Mouse (Mus musculus) adipocyte (in vitro differentiated cells): ENCODE measurements around the gene Comp.

ENCODE experiments used
- DNase-seq: peaks from one replicate; pipeline ENCODE4 v3.0.0-alpha.2; 2016; ENCODE audit warnings: low spot score

The Comp gene

DNA sequence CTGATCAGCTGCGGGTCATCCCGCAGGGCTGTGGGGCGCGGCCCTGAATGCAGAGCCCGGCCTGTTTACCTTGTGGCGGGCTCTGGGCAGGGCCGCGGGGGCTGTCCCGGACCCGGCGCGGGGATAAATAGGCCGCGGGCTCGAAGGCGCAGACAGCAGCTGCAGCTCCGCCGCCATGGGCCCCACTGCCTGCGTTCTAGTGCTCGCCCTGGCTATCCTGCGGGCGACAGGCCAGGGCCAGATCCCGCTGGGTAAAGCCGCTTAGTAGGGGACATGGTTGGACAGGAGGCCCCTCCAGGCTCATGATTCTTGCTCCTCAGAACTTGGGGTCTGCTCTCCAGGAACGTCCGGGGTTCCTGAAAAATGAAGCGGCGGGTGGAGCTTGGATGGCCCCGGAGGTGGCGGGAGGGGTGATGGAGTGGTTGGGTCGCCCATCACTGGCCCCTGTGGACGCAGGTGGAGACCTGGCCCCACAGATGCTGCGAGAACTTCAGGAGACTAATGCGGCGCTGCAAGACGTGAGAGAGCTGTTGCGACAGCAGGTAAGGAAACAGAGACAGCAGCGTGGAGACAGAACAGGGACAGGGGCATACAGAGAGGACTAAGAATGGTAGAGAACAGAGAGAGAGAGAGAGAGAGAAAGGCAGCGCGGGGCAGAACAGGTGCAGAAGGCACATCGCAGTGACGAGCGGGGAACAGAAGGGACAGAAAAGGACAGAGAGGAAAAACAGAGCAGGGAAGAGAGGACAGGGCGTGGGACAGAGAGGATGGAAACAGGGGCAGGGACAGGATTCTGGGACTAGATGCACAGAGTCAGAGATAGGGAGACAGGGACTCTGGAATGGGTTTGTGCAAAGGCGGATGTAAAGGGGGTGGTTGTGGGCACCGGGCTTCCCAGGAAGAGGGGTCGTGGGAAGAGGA lies at the start of gene Comp:
Comp (plus strand) TSS at position 162 of the 921 bp plus-strand sequence.
- no peak for DNase-seq

DNA sequence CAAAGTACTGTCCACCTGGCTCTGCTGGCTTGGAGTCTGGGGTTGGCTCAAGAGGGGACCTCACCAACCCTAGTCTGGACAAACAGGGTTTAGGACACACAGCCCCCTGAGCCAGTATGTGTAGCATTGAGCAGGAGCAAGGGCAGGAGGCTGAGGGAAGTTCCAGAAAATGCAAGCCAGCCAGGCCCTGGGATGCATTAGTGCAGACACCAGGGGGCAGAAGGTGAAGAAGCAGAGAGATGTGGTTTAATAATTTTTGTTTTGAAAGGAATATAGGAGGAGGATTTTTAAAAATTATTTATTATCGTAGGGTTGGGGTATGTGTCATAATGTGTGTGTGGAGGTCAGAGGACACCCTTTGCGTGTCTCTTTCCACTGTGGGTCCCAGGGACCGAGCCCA lies 49.6 kb upstream of the Comp start:
- peak; percentile 51 for DNase-seq

DNA sequence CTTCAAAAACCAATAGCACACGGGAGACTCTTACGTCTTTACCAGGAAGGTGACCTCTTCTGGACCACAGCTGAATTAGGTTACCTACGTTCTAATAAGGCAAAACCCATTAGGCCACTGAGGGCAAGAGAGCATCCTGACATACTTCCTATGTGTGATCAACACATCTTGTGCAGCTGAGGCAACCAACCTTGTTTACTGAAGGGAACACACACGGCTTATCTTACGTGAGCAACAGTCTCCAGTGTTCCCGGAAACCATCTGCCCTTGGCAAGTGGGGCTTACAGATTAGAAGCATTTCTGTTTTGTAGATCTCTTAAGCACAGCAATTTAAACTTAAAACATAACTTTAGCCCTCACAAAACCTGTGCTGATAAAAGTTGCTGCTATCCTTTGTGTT lies 45.8 kb upstream of the Comp start:
- no peak for DNase-seq

DNA sequence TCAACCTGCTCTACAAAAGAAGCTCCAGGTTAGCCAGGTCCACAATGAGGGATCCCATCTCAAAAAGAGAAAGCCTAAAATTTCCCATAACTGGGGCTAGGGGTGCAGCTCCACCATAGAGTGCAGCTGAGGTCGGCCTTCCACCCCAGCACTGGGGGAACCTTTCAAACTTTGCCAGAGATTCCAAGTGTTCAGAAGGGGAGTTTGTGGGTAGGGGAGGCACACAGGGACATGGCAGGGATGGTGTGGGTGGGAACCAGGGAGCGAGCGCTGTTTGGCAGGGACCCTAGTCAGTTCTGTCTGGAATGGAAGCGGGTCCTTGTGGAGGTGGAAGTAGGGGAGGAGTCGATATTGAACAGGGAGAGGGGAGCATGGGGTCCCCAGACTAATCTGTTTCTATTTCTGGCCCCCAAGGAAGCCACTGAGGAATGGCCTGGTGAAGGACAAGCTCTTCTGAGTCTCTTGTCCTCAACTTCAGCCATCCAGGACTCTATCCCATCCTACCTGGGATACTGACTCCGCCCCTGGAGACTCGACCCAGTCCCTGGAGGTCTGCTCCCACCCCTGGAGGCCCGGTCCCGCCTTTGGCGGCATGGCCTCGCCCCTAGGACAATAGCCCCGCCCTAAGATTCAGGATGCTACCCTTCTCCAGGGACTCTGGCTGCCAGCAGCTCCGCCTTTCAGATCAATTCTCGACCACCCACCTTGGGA lies 44.1 kb upstream of the Comp start, which contains the start of gene Gdf1:
Gdf1 (plus strand) TSS at position 694 of the 711 bp plus-strand sequence.
- no peak for DNase-seq

DNA sequence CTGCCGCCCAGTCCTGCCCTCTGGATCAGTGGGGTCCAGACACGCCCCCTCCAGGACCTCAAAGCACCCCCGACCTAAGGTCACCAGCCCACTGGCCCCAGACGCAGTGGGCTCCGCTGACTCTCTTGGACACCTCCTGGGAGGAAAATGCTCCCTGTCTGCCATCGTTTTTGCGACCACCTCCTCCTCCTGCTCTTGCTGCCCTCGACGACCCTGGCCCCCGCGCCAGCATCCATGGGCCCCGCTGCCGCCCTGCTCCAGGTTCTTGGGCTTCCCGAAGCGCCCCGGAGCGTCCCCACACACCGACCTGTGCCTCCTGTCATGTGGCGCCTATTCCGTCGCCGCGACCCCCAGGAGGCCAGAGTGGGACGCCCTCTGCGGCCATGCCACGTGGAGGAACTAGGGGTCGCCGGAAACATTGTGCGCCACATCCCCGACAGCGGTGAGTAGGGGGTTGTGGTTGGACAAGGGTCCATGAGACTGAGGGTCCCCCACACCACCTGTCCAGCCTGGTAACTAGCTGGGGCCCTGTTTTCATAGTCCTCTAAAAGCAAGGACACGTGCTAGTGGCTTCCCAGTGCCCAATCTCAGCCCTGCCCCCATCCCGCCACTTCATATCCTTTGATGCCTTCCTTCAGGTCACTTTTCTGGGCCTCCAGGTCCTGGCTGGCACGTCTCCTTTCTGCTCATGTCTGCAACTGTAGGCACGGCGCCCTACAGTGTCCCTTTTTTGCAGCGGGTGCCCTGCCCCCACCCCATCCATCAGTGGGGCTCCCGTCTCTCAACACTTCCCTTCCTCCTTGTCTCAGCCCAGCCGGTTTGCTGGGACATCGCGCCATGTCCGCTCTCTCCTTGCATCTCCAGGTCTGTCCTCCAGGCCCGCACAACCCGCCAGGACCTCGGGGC lies 43.3 kb upstream of the Comp start:
- DNase-seq = no peak

DNA sequence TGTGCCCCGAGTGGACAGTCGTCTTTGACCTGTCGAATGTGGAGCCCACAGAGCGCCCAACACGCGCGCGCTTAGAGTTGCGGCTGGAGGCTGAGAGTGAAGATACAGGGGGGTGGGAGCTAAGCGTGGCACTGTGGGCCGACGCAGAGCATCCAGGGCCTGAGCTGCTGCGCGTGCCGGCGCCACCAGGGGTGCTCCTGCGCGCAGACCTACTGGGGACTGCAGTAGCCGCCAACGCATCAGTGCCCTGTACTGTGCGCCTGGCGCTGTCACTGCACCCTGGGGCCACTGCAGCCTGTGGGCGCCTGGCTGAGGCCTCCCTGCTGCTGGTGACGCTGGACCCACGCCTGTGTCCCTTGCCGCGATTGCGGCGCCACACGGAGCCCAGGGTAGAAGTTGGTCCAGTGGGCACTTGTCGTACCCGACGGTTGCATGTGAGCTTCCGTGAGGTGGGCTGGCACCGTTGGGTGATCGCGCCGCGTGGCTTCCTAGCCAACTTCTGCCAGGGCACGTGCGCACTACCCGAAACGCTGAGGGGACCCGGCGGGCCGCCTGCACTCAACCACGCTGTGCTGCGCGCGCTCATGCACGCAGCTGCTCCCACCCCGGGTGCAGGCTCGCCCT lies 42.5 kb upstream of the Comp start:
- DNase-seq = no peak

DNA sequence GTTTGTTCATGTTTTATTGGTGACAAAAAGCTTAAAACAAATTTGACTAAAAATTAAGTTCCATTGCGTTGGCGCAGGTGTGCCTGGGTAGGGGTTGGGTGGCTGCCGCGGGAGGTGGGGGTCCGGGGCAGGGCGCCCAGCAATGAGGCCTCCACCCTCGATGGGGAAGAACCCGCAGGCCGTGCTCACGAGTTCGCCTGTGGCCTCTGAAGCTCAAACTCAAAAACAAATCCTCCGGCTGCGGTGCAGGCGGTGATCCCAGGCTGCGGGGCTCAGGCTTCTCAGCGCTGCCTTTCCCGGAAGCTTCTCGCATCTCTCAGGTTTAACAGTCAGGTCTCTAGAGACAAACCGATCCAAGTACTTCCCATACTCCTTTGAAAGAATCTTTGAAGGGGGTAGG lies 41.8 kb upstream of the Comp start:
- no peak for DNase-seq

DNA sequence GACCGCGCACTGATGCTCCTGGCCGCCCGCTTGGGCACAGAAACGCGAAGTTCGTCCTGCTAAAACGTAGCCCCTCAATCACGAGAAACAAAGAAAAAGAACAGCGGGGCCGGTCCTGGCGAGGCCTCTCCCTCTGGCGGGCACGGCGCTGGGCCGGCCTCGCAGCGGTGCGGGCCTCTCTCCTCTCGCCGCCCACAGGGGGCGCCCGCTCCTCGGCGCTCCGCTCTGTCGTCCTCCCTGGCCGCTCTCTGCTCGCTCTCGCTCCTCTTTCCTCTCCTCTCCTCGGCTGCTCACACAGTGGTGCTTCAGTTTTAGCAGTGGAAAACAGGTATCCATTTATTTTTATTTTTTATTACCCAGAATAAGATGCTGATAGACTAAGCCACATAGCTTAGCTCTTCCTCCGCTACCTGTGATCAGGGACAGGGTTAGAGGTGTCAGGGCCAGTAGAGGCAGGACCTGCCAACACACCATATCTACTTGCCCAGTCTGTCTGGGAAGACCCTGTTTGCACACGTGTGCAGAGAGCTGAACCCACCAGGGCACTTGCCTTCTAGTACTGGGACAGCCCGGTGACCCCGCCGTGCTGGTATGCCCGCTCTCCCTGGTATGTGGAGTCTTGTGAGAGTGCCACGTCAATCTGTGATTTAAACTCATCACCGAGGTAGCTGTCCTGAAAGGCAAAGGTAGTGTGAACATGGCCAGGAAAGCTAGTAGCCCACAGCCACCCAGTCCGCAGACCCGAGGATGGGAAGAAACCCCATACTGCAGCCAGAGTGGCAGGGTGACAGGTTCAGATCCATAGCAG lies 41.1 kb upstream of the Comp start:
- DNase-seq = no peak

DNA sequence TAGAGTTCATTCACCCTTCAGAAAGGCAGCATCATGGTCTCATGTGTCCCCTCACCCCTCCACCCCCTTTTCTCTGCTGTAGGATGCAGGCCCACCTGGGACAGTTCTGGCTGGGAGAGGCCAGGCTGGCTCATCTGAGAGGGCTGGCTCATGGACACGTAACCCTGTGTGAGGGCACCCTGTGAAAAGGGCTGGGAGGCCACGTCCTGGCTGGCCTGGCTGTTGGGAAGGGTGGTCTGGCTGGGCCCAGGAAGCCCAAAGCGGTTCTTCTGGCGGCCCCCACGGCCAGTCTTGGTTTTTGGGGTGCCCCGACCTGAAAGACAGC lies 40.5 kb upstream of the Comp start:
- no peak for DNase-seq

DNA sequence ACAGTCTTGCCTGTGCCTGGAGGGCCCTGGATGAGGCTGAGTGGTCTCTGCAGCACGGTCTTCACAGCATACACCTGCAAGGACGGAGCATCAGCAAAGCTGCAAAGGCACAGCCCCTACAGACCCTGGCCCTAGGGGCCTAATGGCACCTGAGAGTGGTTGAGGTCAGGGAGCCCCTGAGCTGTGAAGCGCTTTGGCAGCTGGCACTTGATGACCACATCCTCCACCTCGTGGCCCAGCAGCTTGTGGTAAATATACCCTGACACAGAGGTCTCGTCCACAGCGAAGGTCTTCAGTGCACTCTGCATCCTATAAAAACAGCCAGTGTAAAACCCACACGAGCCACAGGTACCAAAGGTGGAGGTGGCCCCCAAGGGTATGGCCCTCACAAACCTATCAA lies 34.4 kb upstream of the Comp start:
- DNase-seq = no peak

DNA sequence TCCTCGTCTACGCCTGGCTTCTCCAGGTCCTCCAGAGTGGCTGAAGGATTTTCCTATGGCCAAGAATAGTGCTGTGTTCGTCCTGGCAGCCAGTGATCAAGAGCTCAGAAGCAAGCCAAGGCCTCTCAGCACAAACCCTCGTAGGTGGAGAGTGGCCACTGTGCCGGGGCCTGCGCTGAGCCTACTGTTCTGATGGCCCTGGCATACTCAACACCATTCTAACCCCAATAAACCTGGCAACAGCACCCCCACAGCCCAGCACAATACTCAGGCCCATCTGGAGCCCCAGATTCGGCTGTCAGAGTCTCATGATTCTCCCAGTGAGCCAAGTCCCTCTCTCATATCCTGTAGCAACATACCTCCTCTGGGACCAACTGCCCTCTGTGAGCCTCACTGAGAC lies 32.7 kb upstream of the Comp start:
- DNase-seq = no peak

DNA sequence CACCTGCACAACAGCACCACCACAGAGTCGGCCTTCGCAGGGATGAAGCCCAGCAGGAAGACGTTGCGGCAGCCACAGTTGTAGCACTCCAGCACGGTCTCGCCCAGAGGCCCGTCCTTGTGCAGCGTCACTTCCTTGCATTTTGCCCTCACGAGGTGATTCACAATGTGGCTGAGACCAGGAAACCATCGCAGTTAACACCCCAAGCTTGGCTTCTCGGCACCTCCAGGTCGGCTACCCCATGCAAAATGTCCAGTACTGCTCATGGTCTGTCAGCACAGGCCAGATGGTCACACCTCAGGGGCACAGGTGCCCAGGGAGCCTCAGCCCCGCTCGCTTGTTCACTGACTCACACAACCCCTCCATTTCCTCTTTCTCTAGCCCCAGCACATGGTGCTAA lies 31.4 kb upstream of the Comp start:
- no peak for DNase-seq

DNA sequence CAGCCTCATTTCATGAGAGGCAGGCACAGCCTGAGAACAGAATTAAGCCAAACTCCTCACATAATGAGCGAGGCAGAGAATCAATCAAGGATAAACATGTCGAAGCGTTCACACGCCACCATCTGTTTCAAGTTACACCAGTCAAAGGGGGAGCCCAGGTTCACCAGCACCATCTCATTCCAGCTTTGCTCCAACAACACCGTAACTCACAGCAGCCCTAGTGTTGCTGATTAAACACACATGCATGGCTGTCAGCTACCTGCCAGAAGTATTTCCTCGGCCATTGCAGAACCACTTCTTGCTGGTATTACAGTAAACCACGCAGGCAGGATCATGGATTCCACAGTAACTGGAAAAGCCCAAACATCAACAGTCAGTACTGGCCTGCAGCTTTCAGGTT lies 30.3 kb upstream of the Comp start:
- no peak for DNase-seq

DNA sequence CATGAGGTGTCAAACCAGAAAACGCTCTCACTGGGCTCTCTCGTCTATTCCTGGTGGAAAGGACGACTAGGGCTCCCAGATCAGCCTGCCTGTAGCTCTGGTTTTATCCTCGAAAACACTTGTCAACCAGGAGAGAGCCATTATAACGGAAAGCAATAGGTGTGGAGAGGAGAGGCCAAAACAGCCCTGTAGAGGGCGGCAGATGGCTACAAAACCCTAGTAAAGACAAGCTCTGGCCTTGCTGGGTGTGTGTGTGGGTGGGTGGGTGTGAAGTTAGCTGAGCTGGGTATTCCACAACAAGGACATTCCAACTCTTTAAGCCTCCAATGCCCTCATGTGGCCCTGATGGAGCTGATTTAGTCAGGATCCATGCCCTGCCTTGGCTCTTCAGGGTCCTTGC lies 29.7 kb upstream of the Comp start:
- peak; percentile 74 for DNase-seq

DNA sequence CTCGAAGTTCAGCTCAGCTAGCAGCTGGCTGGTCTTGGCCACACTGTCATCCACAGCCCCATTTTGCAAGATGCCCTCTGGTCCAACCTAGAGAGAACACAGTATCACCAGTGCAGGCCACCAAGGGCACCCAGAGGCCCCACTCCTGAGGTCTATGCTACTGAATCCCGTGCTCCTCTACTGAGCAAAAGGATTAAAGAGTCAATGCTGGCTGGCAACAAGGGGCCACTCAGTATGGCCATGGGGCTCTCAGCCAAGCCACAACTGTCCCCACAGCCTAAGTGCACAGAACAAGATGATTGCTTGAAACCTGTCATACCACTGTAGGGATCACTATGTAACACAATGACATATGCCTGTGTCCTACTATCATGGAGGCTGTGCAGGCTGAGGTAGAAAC lies 29.1 kb upstream of the Comp start:
- DNase-seq = no peak

DNA sequence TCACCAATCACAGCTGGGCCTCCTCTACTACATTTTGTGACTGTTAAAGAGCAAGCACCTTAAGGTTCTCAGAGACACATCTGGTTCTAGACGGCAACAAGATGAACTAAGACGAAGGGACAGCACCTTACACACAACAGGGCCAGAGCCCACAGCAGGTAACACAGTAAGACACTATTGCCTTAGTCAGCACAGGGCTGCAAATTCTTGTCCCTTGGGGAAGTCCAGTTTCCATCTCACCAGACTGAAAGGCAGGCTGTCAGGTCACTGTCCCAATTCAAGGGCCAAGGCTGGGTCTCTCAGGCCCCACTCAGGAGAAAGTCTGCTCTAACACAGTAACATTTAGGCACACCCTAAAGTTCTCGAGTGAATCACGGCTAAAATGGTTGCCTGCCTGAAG lies 25.9 kb upstream of the Comp start:
- no peak for DNase-seq

DNA sequence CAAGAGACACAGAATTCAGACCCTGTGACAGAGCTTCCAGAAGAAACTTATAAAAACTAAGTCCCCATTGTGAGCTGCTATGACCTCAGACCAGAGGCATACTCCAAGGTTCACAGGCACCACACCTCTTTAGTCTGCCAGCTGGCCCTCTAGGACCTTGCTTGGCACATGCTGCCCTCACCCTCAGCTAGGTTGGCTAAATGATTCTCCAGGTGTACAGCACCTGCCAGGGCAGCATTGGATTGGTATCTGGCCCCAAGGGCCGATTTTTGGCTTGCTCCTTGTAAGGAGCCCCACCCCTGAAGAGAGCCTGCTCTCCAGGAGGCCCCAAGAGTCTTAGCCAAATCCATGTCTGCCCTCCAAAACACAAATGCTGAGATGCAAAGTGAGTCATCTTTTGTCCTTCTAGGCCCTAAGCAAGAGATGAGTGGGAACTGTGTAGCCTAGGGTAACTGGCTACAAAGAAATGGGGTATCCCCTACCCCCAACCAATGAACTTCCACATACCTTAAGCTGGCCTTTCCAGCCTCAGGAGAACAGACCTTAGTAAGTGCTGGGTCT lies 25.4 kb upstream of the Comp start:
- DNase-seq = no peak

DNA sequence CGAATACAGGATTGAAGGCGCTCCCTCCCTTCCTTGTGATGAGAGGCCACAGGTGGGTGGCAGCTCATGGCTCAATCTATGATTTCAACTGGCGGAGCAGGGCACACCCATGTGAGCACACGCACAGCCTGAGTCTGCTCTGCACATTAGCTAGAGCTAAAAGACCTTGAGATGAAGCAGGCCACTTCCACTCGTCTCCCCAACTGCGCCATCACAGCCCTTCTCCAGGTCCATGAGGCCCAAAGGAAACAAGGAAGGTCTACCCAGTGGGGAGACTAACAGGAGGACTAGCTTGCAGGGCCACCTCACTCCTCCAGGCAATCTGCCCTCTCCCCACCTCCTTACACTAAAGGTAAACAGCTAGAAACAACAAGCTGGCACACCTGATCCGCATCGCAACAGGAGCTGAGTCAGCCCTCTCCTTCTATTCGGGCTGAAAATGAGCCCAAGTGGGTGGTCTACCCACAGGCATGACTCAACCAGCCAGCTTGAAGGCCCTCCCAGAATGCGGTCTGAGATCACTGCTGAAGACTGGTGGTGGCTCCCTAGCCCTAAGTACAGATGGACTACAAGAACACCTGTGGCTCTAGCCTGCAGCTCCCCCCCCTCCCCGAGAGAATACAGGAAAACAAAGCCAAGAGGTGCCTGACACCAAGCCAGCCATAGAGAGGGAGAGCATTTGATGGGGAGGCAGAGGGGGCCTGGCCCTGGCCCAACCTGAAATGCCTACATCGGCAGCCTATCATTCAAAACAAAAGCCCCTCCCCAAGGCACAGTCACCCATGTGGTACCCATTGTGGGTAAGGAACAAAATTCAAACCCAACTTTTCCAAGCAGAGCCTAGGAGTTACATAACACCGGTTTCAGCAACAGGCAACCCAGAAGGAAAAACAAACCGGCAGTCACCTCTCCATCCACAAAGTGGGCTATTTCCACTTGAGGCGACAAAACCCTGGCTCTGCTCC lies 22.0 kb upstream of the Comp start:
- peak; percentile 46 for DNase-seq

DNA sequence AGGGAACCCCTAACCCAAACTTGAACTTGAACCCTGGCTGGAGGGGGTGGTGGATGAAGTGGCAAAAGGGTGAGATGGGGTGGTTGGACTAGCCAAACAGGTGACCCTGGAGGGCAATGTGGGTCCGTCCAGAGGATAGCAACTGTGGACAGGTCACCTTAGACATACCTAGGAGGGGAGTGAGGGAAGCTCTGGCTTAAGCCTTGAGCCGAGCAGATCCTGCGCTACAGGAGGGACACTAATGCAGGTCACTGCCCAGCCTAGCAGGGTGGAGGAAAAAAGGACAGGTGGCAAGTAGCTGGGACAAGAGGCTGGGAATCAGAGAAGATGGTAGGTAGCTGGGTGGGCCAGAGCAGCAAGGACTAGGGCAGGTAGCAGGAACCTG lies 21.4 kb upstream of the Comp start:
- no peak for DNase-seq
